Comparison of ENCODE assay signal across 9 mouse cellular contexts in genomic region chr5:30104339-30104738, GRCm38 (mm10). TPM values are rescaled to one million over a fixed set of nuclear protein-coding genes. Genes with fewer than 3 reads are reported as not detected.
A peak's percentile ranks its signal among the peaks of the same experiment; 100 is the strongest.
DNase-seq lines count a peak whose midpoint lies in the region; TF ChIP-seq lines count a peak whose summit lies in the region.
"Had no signal": no experiment of that assay in that cellular context is flagged by ENCODE, and none has a peak within 500 bp of the region (broad histone marks: within the 10 kb centered on the region; RNA-seq: fewer than 3 reads in every experiment).

No protein-coding gene starts in this region.

- TF ChIP-seq EP300 in ES-Bruce4 (IDR thresholded peaks at IDR 0.05; ENCODE audit: insufficient read depth, low read depth, low read length), result 0 out of 2 replicates have a peak, but pooled peaks have one; percentile 36

- no peaks in the 10 kb centered on the region for H3K9me3 ChIP-seq in ES-Bruce4 (replicated peaks; ENCODE audit: control insufficient read depth, insufficient read depth, low read length, poor library complexity, severe bottlenecking)
- no peaks in the 10 kb centered on the region for H3K9me3 ChIP-seq in limb, embryonic 10.5 days (replicated peaks)
- H3K9me3 ChIP-seq in midbrain, embryonic 10.5 days (replicated peaks), result no peaks in the 10 kb centered on the region

- TF ChIP-seq POLR2A in ES-Bruce4 (IDR thresholded peaks at IDR 0.05; ENCODE audit: insufficient read depth, low read length), result no peak

- whole genome bisulfite sequencing in limb, embryonic 10.5 days, result 1% methylated on average over 12 of the region's 12 CpGs
- under 1% methylated on average over 12 of the region's 12 CpGs for WGBS in midbrain, embryonic 10.5 days

- H3K27ac ChIP-seq in ES-Bruce4 (ENCODE audit: insufficient read depth, low read length), result no peak overlapping the region
- no peak overlapping the region for H3K27ac ChIP-seq in limb, embryonic 10.5 days
- H3K27ac ChIP-seq in midbrain, embryonic 10.5 days (replicated peaks), result peak overlapping the region; percentile 89

- H3K36me3 ChIP-seq in ES-Bruce4 (ENCODE audit: control insufficient read depth, insufficient read depth, low read length, poor library complexity, severe bottlenecking), result no peaks in the 10 kb centered on the region
- no peaks in the 10 kb centered on the region for H3K36me3 ChIP-seq in limb, embryonic 10.5 days
- no peaks in the 10 kb centered on the region for H3K36me3 ChIP-seq in midbrain, embryonic 10.5 days

- H3K4me3 ChIP-seq in ES-Bruce4 (ENCODE audit: low read depth, low read length), result no peak overlapping the region
- peak overlapping the region; percentile 58; the same call in 1 of the 2 replicates for H3K4me3 ChIP-seq in limb, embryonic 10.5 days
- peak overlapping the region; percentile 71 for H3K4me3 ChIP-seq in midbrain, embryonic 10.5 days

- 0 out of 2 replicates have a peak overlapping the region, but pooled peaks have one; percentile 42 for H3K9ac ChIP-seq in ES-Bruce4 (ENCODE audit: low read depth, poor library complexity, severe bottlenecking)

- peaks cover 2% of the 10 kb centered on the region for H3K4me1 ChIP-seq in ES-Bruce4 (ENCODE audit: control insufficient read depth, insufficient read depth, low read length)
- H3K4me1 ChIP-seq in limb, embryonic 10.5 days, result peaks cover 35% of the 10 kb centered on the region
- H3K4me1 ChIP-seq in midbrain, embryonic 10.5 days, result peaks cover 49% of the 10 kb centered on the region

- DNase-seq in frontal cortex, postnatal 10 days (ENCODE audit: low spot score in 2 of 2), result peak; percentile 29 to 53
- no peak for DNase-seq in frontal cortex, postnatal 14 days (ENCODE audit: low spot score in 2 of 2)
- peak; percentile 84 for DNase-seq in embryo, embryonic 11 days
- peak; percentile 63 for DNase-seq in heart, postnatal 4 days
- peak; percentile 76 for DNase-seq in limb, embryonic 10.5 days (ENCODE audit: low spot score)
- peak; percentile 78 for DNase-seq in midbrain, embryonic 10.5 days (ENCODE audit: low spot score)
- peak; percentile 70 for DNase-seq in testis, postnatal 14 days (ENCODE audit: low spot score)

- H3K27me3 ChIP-seq in ES-Bruce4 (ENCODE audit: control insufficient read depth, insufficient read depth, low read length, poor library complexity, severe bottlenecking), result peaks cover 10% of the 10 kb centered on the region
- peaks cover 70% of the 10 kb centered on the region for H3K27me3 ChIP-seq in limb, embryonic 10.5 days (ENCODE audit: low read depth, poor library complexity, severe bottlenecking)
- peaks cover 57% of the 10 kb centered on the region for H3K27me3 ChIP-seq in midbrain, embryonic 10.5 days (ENCODE audit: low read depth, poor library complexity, severe bottlenecking)

- TF ChIP-seq CTCF in ES-Bruce4 (IDR thresholded peaks at IDR 0.05; ENCODE audit: low read depth, low read length), result peak; percentile 98

RNA-seq across cellular contexts. Expression of gene Garem2, which starts 0.6 kb away (rescaled TPM):
- 0.67 and 1.0 TPM in 2 replicates for polyA plus RNA-seq in ES-Bruce4 (2011; ENCODE audit: insufficient read depth, insufficient read length, low read depth, missing spikeins)
- under 1 TPM; 0.27 to 0.45 TPM for total RNA-seq in heart, postnatal 4 days (2021)
- polyA plus RNA-seq in limb, embryonic 10.5 days (2016; fragmentation: Nextera tagmentation; extraction: Ambion mirVana), result 0.23 and 0.46 TPM in 2 replicates
- 6.9 and 9.4 TPM in 2 replicates for polyA plus RNA-seq in midbrain, embryonic 10.5 days (2016; fragmentation: Nextera tagmentation; extraction: Ambion mirVana)

RNA-seq across cellular contexts. Expression of gene 3110082J24Rik, which starts 1.5 kb away (rescaled TPM):
- not detected in 2 replicates for polyA plus RNA-seq in ES-Bruce4 (2011; ENCODE audit: insufficient read depth, insufficient read length, low read depth, missing spikeins)
- not detected for total RNA-seq in heart, postnatal 4 days (2021)
- not detected in 2 replicates for polyA plus RNA-seq in limb, embryonic 10.5 days (2016; fragmentation: Nextera tagmentation; extraction: Ambion mirVana)
- 2.4 and 3.7 TPM in 2 replicates for polyA plus RNA-seq in midbrain, embryonic 10.5 days (2016; fragmentation: Nextera tagmentation; extraction: Ambion mirVana)
- polyA plus RNA-seq: large intestine, adult 2 months had no signal

RNA-seq across cellular contexts. Expression of gene Tyms, which starts 30.9 kb away (rescaled TPM):
- 82.8 and 94.5 TPM in 2 replicates for polyA plus RNA-seq in ES-Bruce4 (2011; ENCODE audit: insufficient read depth, insufficient read length, low read depth, missing spikeins)
- 10 to 100 TPM; 44.0 to 49.6 TPM for total RNA-seq in heart, postnatal 4 days (2021)
- polyA plus RNA-seq in limb, embryonic 10.5 days (2016; fragmentation: Nextera tagmentation; extraction: Ambion mirVana), result 404 and 416 TPM in 2 replicates
- 294 and 321 TPM in 2 replicates for polyA plus RNA-seq in midbrain, embryonic 10.5 days (2016; fragmentation: Nextera tagmentation; extraction: Ambion mirVana)

RNA-seq across cellular contexts. Expression of gene Hadha, which starts 50.6 kb away (rescaled TPM):
- 59.3 and 65.7 TPM in 2 replicates for polyA plus RNA-seq in ES-Bruce4 (2011; ENCODE audit: insufficient read depth, insufficient read length, low read depth, missing spikeins)
- total RNA-seq in heart, postnatal 4 days (2021), result 1,000 to 10,000 TPM; 1,073 to 1,141 TPM
- polyA plus RNA-seq in limb, embryonic 10.5 days (2016; fragmentation: Nextera tagmentation; extraction: Ambion mirVana), result 105 and 119 TPM in 2 replicates
- 101 and 115 TPM in 2 replicates for polyA plus RNA-seq in midbrain, embryonic 10.5 days (2016; fragmentation: Nextera tagmentation; extraction: Ambion mirVana)

RNA-seq across cellular contexts. Expression of gene Hadhb, which starts 50.7 kb away (rescaled TPM):
- polyA plus RNA-seq in ES-Bruce4 (2011; ENCODE audit: insufficient read depth, insufficient read length, low read depth, missing spikeins), result 44.7 and 45.3 TPM in 2 replicates
- 1,000 to 10,000 TPM; 1,045 to 1,083 TPM for total RNA-seq in heart, postnatal 4 days (2021)
- 120 and 126 TPM in 2 replicates for polyA plus RNA-seq in limb, embryonic 10.5 days (2016; fragmentation: Nextera tagmentation; extraction: Ambion mirVana)
- 104 and 106 TPM in 2 replicates for polyA plus RNA-seq in midbrain, embryonic 10.5 days (2016; fragmentation: Nextera tagmentation; extraction: Ambion mirVana)

Comparison
In these comparisons a context has a peak if more than half of its experiments do, and no peak if none do; other contexts are left out.
1. DNase-seq: peak in frontal cortex, postnatal 10 days (2 of 2), embryo, embryonic 11 days (single experiment), heart, postnatal 4 days (single experiment), limb, embryonic 10.5 days (single experiment), midbrain, embryonic 10.5 days (single experiment) and testis, postnatal 14 days (single experiment); none in frontal cortex, postnatal 14 days (0 of 2).